Mouse (Mus musculus) liver, embryonic 15.5 days (tissue): ENCODE results near the gene Pigv. TPM values are rescaled to one million over a fixed set of nuclear protein-coding genes. Genes with fewer than 3 reads are reported as not detected.
"Not testable (repeated sequence)": the region's sequence is repeated elsewhere in the genome, so short reads cannot be mapped to it uniquely, and the experiment has no call there.

ENCODE experiments used
- ATAC-seq: fragments of 200-750 bp; cut with Nextera tagmentation; 2 replicates; pipeline ENCODE4 v1.8.0; 2017; ENCODE audit warnings: moderate number of reproducible peaks, mild to moderate bottlenecking, moderate library complexity; ENCODE audit not compliant: insufficient read depth
- H3K27ac ChIP-seq: fragments of 300-500 bp; sonication (generic); replicated peaks from 2 replicates; pipeline ENCODE4 v1.5.1; 2015; ENCODE audit warnings: mild to moderate bottlenecking, inconsistent platforms
- H3K27me3 ChIP-seq: fragments of 300-500 bp; sonication (generic); 2 replicates; pipeline ENCODE4 v1.6.1; 2015; ENCODE audit warnings: mild to moderate bottlenecking, inconsistent platforms
- H3K36me3 ChIP-seq: fragments of 300-500 bp; sonication (generic); replicated peaks from 2 replicates; pipeline ENCODE4 v1.6.1; 2015; ENCODE audit warnings: moderate library complexity, mild to moderate bottlenecking, inconsistent platforms
- H3K4me1 ChIP-seq: fragments of 300-500 bp; sonication (generic); replicated peaks from 2 replicates; pipeline ENCODE4 v1.6.1; 2015; ENCODE audit warnings: inconsistent platforms
- H3K4me2 ChIP-seq: fragments of 300-500 bp; sonication (generic); 2 replicates; pipeline ENCODE4 v1.6.1; 2015; ENCODE audit warnings: moderate library complexity, mild to moderate bottlenecking, inconsistent platforms
- H3K4me3 ChIP-seq: fragments of 300-500 bp; sonication (generic); replicated peaks from 2 replicates; pipeline ENCODE4 v1.5.1; 2015; ENCODE audit warnings: mild to moderate bottlenecking, inconsistent platforms
- H3K9ac ChIP-seq: fragments of 300-500 bp; sonication (generic); 2 replicates; pipeline ENCODE4 v1.6.1; 2015; ENCODE audit warnings: moderate library complexity, mild to moderate bottlenecking, inconsistent platforms
- H3K9me3 ChIP-seq: fragments of 300-500 bp; sonication (generic); replicated peaks from 2 replicates; pipeline ENCODE4 v1.6.1; 2016; ENCODE audit warnings: inconsistent platforms
- WGBS: fragments of 180-500 bp; shearing (Covaris S2); methylation state at CpG from one replicate; pipeline ENCODE4 v1.1.7; 2015; ENCODE audit warnings: mixed read lengths; ENCODE audit not compliant: insufficient replicate concordance; 5-methylcytosine and 5-hydroxymethylcytosine counted together
- polyA plus RNA-seq: library from polyadenylated mRNA; unstranded; fragments of >200 nt; fragmentation: Nextera tagmentation; extraction: Ambion mirVana; gene quantifications from 2 replicates; pipeline ENCODE4 v1.2.1, GENCODE M21; 2015

Gene Pigv
- polyA plus RNA-seq, 1 experiment from 2014 or later: 5.5 TPM

DNA sequence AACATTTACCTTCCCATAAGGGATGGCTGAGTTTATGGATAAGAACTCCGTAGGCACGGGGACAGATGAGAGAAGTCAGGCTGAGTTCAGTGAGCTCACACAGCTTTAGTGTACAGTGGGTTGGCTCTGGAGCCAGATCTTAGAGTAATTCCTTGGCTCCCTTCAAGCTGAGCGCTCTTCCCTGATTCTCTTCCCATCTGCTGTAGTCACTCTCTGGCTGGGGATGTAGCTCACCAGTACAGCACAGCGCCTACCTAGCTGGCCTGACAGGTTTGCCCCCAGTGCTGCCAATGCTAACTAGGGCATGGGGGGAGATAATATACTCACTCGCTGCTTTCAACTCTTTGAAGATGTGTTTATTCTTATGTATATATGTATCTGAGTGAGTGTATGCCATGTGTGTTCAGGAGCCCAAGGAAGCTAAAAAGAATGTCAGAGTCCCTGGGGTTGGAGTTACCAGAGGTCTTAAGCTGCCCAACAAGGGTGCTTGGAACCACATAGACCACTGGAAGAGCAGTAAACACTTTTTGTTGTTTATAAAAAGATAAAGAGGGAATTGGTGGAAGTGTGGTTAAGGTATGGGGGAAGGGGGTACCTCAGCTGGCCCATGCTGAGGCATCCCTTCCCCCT, 14.5 kb downstream of the Pigv start:
- ATAC-seq: no peak
- Histone ChIP-seq H3K4me3 (no peak overlapping the region), H3K36me3 (peaks cover 7% of the 10 kb centered on the region), H3K9me3 (no peaks in the 10 kb centered on the region), H3K4me2 (no peak overlapping the region), H3K27me3 (no peaks in the 10 kb centered on the region), H3K4me1 (peaks cover 31% of the 10 kb centered on the region), H3K27ac (no peak overlapping the region), H3K9ac (no peak overlapping the region)
- WGBS: 54% methylated on average over 5 of the region's 5 CpGs

DNA sequence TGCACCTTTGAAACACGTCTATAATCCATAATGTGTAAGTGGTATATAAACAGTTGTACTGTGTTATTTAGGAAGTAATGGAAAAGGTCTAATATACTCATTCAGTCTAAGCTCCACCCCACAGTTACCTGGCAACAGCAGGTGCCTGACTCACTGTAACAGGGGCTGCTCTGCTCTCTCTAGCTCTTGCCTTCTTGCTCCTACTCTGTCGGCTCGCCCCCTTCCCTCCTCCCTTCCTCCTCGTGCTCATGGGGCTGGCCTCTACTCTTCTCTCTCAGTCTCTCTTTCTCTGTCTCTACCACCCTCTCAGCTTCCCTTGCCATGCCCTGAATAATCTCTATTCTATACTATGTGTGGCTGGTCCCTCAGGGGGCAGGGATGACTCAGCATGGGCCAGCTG, 15.4 kb downstream of the Pigv start:
- H3K4me3 ChIP-seq: no peak overlapping the region
- H3K4me2 ChIP-seq: no peak overlapping the region
- 30% methylated on average over 4 of the region's 4 CpGs for WGBS
- ATAC-seq: no peak
- no peak overlapping the region for H3K27ac ChIP-seq
- no peak overlapping the region for H3K9ac ChIP-seq
- no peaks in the 10 kb centered on the region for H3K9me3 ChIP-seq
- no peaks in the 10 kb centered on the region for H3K27me3 ChIP-seq
- peaks cover 31% of the 10 kb centered on the region for H3K4me1 ChIP-seq
- peaks cover 2% of the 10 kb centered on the region; the same call in 1 of the 2 replicates for H3K36me3 ChIP-seq

DNA sequence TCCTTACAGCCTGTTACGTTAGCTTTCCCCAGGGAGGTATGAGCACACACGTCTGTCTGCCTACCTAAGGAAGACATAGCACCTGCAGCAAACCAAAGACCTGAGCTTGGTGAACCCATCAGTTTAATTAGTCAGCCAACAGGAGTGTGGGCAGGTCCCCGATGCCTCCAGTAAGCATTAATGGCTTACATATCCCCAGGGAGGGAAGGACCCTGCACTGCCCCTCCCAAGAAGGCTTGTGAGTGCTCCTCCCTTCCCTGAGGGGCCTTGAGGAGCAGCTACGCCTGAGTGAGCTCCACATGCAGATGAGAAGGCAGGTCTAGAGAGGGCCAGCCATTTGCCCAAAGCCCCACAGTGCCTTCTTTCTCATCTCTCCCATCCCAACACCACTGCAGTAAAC, 16.2 kb downstream of the Pigv start:
- no peak overlapping the region for H3K9ac ChIP-seq
- H3K4me2 ChIP-seq: no peak overlapping the region
- H3K9me3 ChIP-seq: no peaks in the 10 kb centered on the region
- no peaks in the 10 kb centered on the region for H3K27me3 ChIP-seq
- ATAC-seq: no peak
- H3K4me1 ChIP-seq: peaks cover 35% of the 10 kb centered on the region
- H3K36me3 ChIP-seq: no peaks in the 10 kb centered on the region
- no peak overlapping the region for H3K27ac ChIP-seq
- 68% methylated on average over 4 of the region's 4 CpGs for WGBS
- no peak overlapping the region for H3K4me3 ChIP-seq

DNA sequence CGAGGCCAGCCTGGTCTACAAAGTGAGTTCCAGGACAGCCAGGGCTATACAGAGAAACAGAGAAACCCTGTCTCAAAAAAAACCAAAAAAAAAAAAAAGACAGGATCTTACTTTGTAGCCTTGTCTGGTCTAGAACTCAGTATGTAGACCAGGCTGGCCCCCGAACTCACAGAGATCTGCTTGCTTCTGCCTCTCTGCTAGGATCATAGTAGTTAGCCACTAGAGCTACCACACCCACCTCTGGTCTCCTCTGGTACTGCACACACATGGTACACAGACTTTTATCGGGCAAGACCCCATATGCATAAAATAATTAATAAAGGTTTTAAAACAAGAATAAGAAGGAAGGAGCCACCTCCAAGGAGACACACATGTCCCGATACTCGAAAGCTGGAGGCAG, 18.4 kb downstream of the Pigv start:
- not testable (repeated sequence) for H3K27ac ChIP-seq, H3K9ac ChIP-seq, H3K9me3 ChIP-seq, H3K36me3 ChIP-seq, H3K4me3 ChIP-seq, H3K4me2 ChIP-seq, ATAC-seq, H3K27me3 ChIP-seq
- WGBS: 83% methylated on average over 5 of the region's 5 CpGs
- peaks cover 28% of the 10 kb centered on the region for H3K4me1 ChIP-seq

DNA sequence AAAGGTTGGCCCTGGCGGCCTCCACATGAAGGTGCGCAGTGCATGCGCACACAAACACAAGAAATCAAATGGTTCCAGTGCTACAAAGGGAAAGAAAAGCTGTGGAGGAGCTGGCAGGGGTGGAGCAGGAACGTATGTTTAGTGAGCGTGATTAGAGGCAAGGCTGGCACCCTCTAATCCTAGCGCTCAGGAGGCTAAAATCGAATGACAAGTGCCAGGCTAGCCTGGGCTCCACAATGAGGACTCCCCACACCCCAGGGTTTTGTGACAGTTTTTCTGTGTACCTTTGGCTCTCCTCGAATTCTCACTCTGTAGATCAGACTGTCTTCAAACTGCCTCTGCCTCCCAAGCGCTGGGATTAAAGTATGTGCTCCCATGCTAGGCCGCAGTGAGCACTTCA, 19.7 kb downstream of the Pigv start:
- 66% methylated on average over 10 of the region's 10 CpGs for WGBS
- H3K36me3 ChIP-seq: no peaks in the 10 kb centered on the region

DNA sequence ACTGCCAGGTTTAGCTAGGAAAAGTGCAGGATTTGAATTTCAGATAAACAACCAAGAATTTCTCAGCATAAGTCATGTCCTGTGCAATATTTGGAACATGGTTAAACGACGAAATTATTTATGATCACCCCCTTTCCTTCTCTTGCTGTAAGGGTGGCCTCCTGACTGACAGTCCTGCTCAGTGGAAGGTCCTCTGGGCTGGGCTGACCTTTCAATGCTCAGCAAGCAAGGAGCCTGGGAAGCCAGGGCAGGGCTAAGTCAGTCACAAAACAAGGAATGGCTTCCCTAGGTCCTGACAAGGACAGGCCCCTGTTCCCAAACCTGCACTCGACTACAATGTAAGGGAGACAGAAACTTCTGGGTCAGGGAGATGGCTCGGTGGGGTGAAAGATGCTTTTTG, 20.5 kb downstream of the Pigv start:
- ATAC-seq: no peak
- WGBS: 53% methylated on average over 4 of the region's 4 CpGs
- Histone ChIP-seq H3K9ac (no peak overlapping the region), H3K9me3 (no peaks in the 10 kb centered on the region), H3K4me1 (peaks cover 17% of the 10 kb centered on the region), H3K36me3 (no peaks in the 10 kb centered on the region), H3K27ac (no peak overlapping the region), H3K27me3 (no peaks in the 10 kb centered on the region), H3K4me3 (no peak overlapping the region), H3K4me2 (no peak overlapping the region)

More for the DNA sequence above, 19.7 kb downstream of the Pigv start:
- H3K9ac ChIP-seq: no peak overlapping the region
- ATAC-seq: no peak
- H3K4me1 ChIP-seq: peaks cover 17% of the 10 kb centered on the region
- no peak overlapping the region for H3K4me2 ChIP-seq
- H3K27me3 ChIP-seq: no peaks in the 10 kb centered on the region
- H3K4me3 ChIP-seq: no peak overlapping the region
- no peak overlapping the region for H3K27ac ChIP-seq
- no peaks in the 10 kb centered on the region for H3K9me3 ChIP-seq

DNA sequence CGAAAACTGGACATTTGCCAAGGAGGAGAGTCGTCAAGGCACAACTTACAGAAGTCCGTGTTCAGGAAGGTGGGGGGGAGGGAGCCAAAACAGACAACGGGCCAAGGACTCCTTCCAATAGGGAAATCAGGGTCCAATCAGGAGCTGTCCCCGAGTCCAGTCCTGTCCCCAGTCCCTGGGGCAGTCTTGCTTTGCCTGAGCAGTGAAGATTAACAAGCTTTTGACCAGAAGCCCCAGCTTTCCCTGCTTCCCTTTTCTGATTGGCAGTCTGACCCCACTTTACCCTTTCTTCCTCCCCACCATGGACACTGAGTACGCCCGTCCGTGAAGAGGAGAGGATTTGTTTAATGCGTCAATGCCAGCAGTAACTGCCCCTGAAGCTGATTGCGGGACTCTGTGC, 21.0 kb downstream of the Pigv start:
- peaks cover 17% of the 10 kb centered on the region for H3K4me1 ChIP-seq
- H3K27ac ChIP-seq: 0 out of 2 replicates have a peak overlapping the region, but pooled peaks have one; percentile 3
- no peak for ATAC-seq
- no peaks in the 10 kb centered on the region for H3K9me3 ChIP-seq
- H3K4me3 ChIP-seq: no peak overlapping the region
- no peak overlapping the region for H3K9ac ChIP-seq
- no peaks in the 10 kb centered on the region for H3K27me3 ChIP-seq
- WGBS: 47% methylated on average over 10 of the region's 10 CpGs
- no peaks in the 10 kb centered on the region for H3K36me3 ChIP-seq
- H3K4me2 ChIP-seq: no peak overlapping the region

DNA sequence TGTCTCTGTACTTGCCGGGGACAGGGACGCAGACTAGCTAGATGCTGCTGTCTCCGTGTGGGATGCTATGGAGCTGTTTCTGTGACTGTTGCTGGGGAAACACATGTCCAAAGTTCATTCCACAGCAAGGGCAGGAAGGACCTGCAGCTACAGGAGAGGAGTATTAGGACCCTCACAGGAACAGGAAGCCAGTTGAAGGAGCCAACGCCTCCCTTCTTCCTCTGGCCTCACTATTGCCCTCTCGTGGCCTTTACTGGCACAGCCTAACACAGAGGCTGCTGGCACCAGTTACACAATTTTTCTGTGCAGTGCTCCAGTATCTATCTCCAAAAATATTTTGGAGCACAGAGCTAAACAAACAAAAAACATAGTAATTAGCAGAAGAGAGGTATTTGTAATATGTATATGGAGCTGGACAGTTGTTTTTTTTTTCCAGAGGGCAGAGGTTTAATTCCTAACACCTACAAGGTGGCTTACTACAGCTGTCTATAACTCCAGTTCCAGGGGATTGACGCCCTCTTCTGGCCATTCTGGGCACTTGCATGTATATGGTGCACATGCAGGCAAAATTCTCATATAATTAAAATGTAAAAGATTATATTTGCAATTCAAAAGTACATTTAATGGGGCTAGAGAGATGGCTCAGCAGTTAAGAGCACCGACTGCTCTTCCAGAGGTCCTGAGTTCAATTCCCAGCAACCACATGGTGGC, 22.3 kb downstream of the Pigv start, which contains the start of gene Zdhhc18:
Zdhhc18 (minus strand) TSS at position 166 of the 711 bp plus-strand sequence.
- Histone ChIP-seq H3K27ac (peak within 1 kb of the TSS; percentile 38; the same call in 1 of the 2 replicates), H3K9ac (peak within 1 kb of the TSS; percentile 20; the same call in 1 of the 2 replicates)
- WGBS: 32% methylated on average over 7 of the region's 7 CpGs

DNA sequence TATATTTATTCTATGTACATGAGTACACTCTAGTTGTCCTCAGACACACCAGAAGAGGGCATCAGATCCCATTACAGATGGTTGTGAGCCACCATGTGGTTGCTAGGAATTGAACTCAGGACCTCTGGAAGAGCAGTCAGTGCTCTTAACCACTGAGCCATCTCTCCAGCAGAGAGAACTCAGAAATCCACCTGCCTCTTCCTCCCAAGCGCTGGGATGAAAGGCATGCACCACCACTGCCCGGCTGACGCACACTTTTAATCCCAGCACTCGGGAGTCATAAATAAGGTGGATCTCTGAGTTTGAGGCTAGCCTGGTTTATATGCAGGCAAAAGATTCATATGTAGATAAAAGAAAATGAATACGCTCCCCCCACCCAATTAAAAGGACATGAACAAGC, 23.0 kb downstream of the Pigv start:
- Histone ChIP-seq H3K27ac (peak overlapping the region; percentile 38; the same call in 1 of the 2 replicates), H3K4me1 (peaks cover 17% of the 10 kb centered on the region), H3K4me2 (peak overlapping the region; percentile 61), H3K4me3 (peak overlapping the region; percentile 46)
- H3K27me3 ChIP-seq, H3K9me3 ChIP-seq, H3K36me3 ChIP-seq, H3K9ac ChIP-seq, ATAC-seq: not testable (repeated sequence)
- WGBS: 70% methylated on average over 5 of the region's 5 CpGs

More for the DNA sequence above, 22.3 kb downstream of the Pigv start, which contains the start of gene Zdhhc18:
- no peaks in the 10 kb centered on the region for H3K9me3 ChIP-seq
- no peaks in the 10 kb centered on the region for H3K27me3 ChIP-seq
- H3K36me3 ChIP-seq: no peaks in the 10 kb centered on the region
- peak within 1 kb of the TSS; percentile 46 for H3K4me3 ChIP-seq
- H3K4me2 ChIP-seq: peak within 1 kb of the TSS; percentile 61
- peaks cover 17% of the 10 kb centered on the region for H3K4me1 ChIP-seq
- ATAC-seq: peak; percentile 57; the same call in 1 of the 2 replicates

DNA sequence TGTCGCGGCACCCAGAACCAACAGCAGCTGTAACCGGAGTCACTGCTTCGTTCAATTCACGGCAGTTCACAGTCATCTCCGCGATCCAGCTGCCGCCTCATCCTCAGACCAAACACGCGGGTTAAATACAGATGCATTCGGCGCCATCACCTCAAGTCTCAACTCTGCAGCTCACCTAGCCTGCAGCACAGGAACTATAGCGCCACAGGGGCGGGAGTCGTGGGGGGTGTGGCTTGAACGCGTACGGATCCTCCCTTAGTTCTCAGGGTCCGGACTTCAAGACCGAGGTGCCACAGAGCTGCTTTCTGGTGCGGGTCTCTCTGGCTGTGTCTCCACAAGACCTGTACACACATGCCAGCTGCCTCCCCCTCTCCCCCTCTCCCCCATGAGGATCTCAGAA, 26.8 kb downstream of the Pigv start:
- ATAC-seq: no peak
- no peak overlapping the region for H3K27ac ChIP-seq
- no peak overlapping the region for H3K9ac ChIP-seq
- 66% methylated on average over 21 of the region's 21 CpGs for WGBS
- H3K27me3 ChIP-seq: no peaks in the 10 kb centered on the region
- no peaks in the 10 kb centered on the region for H3K36me3 ChIP-seq
- no peak overlapping the region for H3K4me2 ChIP-seq
- H3K4me1 ChIP-seq: peaks cover 11% of the 10 kb centered on the region
- no peak overlapping the region for H3K4me3 ChIP-seq
- H3K9me3 ChIP-seq: no peaks in the 10 kb centered on the region

DNA sequence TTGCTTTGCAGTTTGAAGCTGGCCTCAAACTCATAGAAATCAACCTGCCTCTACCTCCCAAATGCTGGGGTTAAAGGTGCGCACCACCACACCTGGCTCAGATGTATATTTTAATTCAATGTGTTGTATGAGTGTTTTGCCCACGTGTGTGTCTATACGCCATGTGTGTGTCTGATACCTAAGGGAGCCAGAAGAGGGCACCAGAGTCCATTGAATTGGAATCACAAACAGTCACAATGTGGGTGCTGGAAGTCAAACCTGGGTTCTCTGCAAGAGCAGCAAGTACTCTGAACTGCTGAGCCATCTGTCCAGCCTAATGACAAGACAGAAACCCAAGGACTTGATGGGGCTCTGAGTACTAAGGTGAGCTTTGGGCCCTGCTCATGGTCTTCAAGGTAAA, 27.3 kb downstream of the Pigv start:
- no peak overlapping the region for H3K9ac ChIP-seq
- no peaks in the 10 kb centered on the region for H3K27me3 ChIP-seq
- no peak overlapping the region for H3K4me3 ChIP-seq
- H3K36me3 ChIP-seq: no peaks in the 10 kb centered on the region
- no peak overlapping the region for H3K4me2 ChIP-seq
- no peak for ATAC-seq
- H3K27ac ChIP-seq: no peak overlapping the region
- 79% methylated on average over 3 of the region's 3 CpGs for WGBS
- peaks cover 8% of the 10 kb centered on the region for H3K4me1 ChIP-seq
- H3K9me3 ChIP-seq: no peaks in the 10 kb centered on the region
